Mouse (Mus musculus): Measurements from ENCODE around the gene Mrpl24.

The Mrpl24 gene

DNA sequence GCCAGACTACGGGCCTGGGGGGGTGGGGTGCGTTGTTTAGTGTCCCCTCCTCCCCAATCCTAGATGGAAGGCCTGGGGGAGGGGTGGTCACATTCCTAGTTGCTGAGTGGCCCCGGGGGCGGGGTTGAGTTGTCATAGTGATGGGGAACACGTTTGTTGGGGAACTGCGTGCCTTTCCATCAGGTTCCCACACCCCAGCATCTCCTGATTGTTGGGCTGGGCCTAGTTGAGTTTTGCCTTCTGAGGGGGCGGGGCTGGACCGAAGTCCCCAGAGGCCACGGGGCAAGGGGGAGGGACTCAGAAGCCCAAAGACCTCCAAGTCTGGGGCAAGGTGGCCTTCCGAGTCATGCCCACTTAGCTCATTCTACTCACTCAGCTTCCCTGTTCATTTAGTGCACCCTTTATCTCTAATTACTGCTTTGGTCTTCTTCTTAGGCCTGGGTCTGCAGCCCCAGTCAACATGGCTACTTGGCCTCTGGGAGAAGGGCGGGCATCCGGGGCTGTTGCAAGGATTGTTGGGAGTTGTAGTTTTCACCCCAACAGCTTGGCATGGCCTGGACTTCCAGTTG, 8.6 kb upstream of the Mrpl24 start:
- peak; percentile 72 for DNase-seq (ENCODE audit: low spot score)

DNA sequence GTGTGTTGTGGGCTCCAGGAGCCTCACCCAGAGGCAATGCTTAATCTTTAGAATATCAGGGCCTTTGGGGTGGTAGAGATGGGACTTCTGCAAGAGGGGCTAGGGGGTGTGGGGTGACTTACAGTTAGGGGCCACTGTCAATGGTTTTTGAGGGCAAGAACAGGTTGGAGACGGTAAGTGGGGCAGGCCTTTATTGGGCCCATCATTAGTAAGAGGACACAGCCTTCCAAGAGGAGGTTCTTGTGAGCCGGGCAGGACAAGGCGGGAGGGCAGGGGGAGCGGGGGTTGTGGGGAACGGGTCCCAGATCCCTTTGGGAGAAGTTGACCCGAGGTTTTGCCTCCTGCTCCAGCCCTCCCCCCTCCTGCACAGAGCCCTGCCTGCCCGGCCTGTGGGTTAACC, 5.8 kb upstream of the Mrpl24 start:
- no peak for DNase-seq (ENCODE audit: low spot score)

DNA sequence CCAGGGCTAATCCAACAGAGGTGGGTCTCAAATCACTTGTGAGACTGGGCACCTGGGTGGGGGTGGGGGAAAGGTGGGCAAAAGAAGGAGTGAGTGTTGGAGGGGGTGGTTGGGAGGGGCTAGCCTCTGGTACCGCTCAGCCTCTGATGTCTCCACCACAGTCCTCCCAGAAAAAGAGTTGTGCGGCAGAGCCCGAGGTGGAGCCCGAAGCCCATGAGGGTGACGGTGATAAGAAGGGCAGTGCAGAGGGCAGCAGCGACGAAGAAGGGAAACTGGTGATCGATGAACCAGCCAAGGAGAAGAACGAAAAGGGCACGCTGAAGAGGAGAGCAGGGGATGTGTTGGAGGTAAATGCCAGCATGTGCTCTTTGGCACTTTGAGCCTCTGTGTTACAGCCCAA, 5.4 kb upstream of the Mrpl24 start:
- DNase-seq (ENCODE audit: low spot score) = no peak

DNA sequence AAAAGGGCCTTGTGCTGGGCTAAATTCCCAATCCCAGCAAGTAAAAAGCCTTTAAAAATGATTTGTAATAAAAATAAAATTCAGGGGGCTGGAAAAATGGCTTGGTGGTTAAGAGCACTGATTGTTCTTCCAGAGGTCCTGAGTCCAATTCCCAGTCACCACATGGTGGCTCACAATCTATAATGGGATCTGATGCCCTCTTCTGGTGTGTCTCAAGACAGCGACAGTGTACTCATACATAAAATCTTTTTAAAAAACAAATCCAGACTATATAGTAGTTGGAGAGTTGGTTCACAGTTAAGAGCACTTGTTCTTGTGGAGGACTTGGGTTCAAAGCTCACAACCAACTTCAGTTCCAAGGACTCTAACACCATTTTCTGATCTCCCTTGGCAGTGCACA, 2.3 kb upstream of the Mrpl24 start:
- DNase-seq (ENCODE audit: low spot score) = no peak

DNA sequence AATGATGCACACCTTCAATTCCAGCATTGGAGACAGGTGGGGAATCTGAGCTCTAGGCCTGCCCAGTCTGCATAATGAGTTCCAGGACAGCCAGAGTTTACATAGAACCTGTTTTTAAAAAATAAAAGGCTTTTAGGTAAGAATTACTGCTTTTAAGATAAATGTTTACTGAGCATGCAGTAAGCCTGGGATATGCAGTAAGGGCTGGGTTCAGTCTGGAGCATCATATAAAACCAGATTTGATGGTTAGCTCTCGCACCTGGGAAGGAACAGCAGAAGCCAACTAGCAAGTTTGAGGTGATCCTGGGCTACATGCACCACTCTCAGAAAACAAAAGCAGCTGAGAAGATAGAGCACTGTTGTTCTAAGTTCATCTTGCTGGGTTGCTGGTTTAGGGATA, 755 bp upstream of the Mrpl24 start:
- DNase-seq (ENCODE audit: low spot score) = no peak

DNA sequence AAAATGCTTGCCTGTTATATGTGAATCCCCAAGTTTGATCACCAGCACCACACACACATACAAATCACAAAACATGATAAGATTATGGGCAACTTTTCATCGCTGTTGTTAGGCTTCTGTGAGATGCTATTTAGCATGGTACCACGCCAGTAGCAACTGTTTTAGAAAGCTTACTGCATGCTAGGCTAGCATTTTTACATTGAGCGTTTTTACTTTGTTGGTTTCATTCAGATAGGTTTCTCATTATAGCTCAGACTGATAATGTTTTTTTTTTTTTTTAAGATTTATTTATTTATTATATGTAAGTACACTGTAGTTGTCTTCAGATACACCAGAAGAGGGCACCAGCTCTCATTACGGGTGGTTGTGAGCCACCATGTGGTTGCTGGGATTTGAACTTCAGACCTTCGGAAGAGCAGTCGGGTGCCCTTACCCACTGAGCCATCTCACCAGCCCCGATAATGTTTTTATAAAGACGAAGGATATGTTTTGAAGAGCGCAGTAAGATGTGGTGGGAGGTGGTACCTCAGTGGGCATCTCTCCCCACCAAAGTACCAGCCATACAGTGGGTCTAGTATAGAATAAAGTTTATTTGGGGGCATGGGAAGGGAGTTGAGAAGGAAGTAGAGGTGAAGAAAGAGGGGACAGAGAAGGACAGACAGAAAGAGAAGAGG, 1.1 kb downstream of the Mrpl24 start:
- DNase-seq (ENCODE audit: low spot score) = no peak

DNA sequence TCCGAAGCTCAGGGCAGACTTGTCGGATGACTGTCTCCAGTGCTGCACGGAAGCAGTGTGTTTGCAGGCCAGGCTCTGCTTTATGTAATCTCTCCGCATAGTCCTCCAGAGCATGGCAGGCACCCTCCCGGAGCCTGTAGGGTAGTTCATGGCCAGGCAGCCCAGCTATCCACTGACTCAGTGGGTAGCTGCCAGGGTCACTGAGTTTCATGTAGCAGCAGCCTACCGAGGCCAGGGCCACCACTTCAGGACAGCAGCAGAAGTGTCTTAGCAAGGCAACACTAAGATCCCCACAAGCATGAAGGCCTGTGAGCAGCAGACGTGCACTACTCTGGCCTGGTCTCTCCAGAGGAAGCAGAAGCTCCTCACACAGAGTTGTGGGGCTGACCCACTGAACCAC, 5.7 kb downstream of the Mrpl24 start:
- no peak for DNase-seq (ENCODE audit: low spot score)

DNA sequence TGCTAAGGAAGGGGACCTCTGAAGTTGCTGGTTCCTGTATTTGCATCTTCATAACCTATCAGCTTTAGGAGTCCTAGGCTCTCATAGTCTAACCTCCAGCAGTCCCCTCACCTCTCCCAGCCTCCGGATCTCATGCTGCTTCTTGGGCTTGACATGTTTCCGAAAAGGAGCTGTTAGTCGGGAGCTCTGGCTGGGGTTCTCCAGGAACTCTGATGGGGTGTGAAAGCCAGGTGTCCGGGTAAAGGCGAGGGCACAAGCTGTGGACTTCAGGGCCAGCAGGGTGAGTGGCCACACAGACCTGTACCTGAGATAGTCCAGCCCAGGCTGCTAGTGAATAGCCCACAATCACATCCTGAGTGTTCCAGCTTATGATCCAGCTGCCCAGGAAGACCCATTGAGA, 8.1 kb downstream of the Mrpl24 start:
- DNase-seq (ENCODE audit: low spot score) = no peak

DNA sequence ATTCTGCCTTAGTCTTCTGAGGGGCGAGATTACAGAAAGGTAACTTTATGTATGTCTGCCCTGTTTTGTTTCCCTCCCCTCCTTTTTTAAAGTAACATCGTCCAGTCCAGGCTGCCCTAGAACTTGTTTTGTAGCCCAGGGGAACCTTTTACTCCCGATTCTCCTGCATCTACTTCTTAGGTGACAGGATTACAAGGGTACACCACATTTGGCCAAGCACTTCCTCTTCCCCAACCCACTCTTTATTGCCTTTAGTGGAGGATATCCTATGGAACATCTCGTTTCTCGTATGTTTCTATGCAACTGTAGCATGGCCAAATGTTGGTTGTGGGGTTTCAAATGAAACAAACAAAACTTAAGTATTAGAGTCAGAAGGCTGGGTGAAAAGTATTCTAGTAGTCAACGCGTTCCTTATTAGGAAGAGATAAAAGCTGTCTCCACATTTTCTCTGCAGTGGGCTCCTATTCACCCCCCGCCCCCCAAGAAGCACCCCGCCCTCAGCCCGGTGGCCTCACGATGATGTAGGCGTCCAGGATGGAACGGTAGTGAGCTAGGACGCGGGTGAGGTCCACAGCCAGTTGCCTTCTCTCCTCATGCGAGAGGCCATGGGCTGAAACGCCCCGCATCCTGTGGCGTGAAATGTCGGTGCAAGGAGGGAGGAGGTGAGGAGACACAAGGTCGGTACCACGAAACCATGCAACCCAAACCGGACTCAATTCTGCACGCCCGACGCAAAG, 10.2 kb downstream of the Mrpl24 start:
- DNase-seq (ENCODE audit: low spot score) = no peak

DNA sequence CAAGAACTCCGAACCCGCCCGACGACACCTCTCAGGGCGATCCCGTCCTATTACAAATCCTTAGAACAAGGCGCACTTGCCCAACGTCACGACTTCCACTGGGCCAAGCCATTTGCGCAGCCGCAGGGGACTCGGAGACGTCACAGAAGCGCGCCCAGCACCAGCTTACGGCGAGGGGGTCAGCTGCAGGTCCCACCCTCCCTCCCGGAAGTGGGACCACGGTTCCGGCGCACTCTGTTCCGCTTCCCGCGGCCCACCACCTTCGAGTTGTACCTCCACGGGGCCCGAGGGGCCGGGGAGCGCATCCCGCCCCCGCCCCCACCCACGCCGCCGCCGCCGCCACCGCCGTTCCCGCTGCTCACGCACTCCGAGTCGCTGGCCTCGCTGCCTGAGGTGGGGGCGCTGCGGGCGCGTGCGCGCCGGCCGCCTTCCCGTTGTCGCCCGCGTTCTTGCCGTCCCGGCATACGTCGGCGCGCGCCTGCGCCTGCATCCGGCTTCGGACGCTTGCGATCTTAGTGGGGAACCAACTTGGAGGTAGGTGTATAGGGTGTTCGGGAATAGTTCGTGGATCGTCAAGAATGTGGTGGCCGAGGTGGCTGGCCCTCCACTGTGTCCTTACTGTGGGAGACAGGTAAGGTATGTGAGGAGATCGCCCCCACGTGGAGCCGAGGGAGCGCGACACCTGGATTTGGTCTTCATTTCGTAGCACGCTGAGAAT, 10.9 kb downstream of the Mrpl24 start, which contains the start of the genes Isg20l2 and Rrnad1:
TSS of gene Isg20l2 (plus strand) at position 237 of the 718 bp plus-strand sequence.
TSS of gene Rrnad1 (minus strand) at position 640 of the 718 bp plus-strand sequence.
- peak; percentile 97 for DNase-seq (ENCODE audit: low spot score)

DNA sequence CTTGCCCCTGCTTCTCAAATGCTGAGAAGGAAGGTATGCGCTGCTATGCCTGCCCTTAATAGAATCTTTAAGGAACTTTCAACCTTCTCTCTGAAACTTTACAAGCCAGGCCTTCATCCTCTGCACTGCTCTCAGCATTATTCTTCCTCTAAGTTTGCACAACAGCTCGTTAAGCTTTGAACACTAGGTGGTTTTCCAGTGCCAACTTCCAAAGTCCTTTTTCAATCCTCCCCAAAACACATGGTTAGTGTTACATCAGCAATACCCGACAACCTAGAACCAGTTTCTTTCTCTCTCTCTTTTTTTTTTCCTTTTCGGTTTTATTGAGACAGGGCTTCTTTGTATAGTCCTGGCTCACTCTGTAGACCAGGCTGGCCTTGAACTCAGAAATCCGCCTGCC, 14.7 kb downstream of the Mrpl24 start:
- no peak for DNase-seq (ENCODE audit: low spot score)

DNA sequence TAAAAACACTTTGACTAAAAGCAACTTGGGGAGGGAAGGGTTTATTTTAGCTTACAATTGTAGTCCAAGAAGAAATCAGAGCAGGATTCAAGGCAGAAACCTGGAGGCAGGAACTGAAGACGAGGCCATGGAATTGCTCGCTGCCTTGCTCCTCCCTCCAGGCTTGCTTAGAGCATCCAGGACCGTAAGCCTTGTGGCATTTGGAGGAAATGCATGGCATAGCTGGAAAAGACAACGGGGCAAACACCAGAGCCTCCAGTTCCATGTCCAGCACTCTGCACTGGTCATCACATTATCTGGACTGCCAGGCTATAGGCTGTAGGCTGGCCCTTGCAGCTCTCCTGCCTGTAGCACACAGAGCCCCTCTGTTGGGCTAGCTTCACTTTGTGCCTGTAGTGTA, 15.2 kb downstream of the Mrpl24 start:
- no peak for DNase-seq (ENCODE audit: low spot score)

DNA sequence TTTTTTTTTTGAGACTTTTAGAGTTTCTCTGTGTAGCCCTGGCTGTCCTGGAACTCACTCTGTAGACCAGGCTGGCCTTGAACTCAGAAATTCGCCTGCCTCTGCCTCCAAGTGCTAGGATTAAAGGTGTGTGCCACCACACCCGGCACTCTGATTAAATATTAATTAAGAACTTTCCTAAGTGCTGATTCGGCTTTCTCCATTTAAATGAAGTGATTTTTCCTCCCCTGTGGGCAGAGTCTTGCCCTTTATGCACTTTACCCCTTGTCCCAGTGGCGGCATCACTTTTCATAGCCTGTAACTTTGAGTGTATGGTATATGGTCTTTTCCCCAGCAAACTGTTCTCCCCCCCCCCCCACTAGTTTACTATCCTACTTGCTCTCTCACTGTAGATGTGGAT, 15.9 kb downstream of the Mrpl24 start:
- DNase-seq (ENCODE audit: low spot score) = no peak

DNA sequence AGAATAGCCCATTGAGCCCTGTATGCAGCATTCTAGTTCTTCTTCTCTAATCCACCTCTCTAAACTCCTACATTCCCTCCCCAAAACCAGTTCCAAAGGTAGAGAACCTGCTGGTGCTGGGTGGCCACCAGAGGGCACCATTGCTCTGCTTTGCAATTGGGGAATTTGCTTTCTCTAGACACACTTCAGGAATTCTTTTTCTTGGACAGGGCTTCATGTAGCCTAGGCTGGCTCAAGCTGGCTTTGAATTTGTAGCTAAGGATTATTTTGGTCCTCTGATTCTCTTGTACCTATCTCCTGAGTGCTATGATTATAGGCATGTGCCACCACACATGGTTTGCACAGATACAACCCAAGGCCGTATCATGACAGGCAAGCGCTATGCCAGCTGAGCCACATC, 16.5 kb downstream of the Mrpl24 start:
- DNase-seq (ENCODE audit: low spot score) = peak; percentile 77

DNA sequence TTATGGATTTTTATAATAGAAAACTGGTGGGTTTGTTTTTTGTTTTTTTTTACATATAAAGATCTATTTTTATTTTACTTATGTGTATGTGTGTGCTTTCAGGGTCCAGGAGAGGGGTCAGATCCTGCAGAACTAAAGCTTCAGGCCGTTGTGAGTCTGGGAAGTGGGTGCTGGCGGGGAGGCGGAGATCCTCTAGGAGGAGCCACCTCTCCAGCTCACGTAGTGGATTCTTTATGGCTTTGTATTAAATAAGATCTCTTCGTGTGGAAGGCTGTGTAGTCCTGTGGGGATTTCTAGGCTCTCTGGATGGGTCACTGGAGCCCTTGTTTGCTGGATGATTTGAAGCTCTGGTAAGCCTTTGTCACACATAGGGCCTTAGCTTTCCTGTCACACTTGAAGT, 21.3 kb downstream of the Mrpl24 start:
- DNase-seq (ENCODE audit: low spot score) = no peak

DNA sequence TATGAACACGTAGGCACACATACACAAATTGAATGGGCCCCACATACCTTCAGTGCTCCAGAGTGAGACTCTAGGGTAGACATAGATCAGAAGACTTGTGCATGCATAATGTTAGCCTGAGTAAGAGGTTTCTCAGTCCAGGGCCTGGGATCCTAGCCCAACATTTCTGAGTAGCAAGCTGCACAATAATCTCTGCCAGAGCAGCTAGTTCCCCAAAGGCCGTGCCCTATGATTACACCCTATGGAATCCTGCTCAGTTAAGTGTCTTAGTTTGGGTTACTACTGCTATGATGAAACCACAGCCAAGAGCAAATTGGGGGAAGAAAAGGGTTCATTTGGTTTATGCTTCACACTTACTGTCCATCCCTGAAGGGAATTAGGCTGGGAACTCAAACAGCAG, 23.2 kb downstream of the Mrpl24 start:
- DNase-seq (ENCODE audit: low spot score) = no peak

DNA sequence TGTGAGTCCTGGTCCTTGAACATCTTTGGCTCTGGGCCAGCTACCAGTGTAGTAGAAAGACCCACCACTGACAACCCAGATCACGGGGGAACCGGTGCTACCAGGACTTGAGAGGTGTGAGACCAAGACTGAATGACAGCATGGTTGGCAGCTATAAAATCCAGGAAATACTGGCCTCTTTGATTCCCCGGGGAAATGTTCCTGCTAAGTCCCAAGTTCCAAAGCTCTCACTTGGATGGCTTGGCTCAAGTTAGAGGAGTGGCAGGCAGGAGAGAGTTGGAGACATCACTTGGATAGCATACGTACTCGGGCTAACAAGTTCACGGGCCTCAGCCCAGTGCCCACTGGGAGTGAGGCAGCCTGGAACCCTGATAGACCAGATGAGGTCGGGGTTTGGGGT, 24.3 kb downstream of the Mrpl24 start:
- DNase-seq (ENCODE audit: low spot score) = no peak

DNA sequence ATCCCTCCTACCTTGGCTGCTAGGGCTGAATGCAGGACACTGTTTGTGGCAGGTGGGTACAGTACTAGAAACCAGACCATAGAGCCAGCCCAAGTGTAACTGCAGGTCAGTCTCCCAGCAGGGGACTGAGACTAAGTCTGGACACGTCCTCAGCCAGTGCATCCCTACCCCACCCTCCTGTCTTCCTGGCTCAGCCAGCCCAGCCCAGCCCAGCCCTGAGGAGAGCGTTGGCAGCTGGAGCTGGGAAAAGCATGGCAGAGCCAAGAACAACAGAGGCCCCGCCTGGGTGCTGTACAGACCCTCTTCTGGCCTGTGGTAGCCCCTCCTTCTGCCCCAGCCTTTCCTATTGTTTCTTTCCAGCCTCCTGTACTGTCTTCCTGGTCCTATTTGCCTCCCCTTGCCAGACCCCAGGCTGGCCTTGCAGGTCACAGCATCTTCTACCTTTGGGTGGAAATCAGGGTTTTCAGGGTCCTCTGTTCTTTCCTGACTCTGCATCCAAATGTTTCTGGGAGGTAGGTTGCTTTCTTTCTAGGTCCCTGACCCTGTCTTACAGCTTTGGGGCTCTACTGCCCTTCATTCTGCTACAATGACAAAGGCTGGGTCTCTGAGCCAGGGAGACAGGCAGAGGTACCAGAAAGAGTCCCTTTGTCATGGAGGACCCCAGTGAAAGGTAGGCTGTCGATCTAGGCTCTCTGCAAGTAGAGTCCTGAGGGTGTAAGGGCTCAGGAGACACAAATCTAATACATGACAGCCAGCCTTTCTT, 25.7 kb downstream of the Mrpl24 start:
- no peak for DNase-seq (ENCODE audit: low spot score)

DNA sequence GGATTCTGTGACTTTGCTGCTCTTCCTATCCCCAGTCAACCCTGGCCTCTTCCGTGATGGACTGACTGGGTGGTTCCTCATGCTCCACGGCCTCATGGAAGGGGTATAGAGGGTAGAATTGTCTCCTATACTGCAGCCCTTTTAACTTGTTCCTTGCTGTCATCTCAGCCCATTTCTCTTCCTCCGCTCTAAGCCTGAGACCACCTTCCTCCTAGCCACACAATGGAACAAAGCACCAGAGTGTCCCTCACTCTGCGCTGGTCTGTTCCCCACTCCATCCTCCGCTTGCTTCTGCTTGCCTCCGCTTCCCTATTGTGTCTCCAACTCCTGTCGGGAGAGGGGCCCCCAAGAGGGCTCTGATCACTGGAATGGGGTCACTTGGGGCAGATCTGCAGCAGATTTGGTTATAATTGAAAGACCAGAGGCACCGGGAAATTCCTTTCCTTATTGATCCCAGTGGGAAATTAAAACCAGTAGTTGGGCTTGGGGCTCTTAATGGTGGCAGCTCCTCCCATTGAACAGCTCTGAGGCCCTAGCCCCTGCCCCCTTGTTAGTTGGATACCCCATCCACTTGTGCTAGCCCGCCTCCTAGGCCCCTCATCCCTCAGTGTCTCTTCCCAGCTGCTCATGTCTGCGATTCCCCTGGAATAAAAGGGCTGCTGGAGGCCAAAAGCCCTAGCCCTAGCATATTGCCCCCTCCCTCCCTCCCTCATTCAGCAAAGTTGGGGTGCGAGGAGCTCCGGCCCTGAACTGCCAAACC, 26.7 kb downstream of the Mrpl24 start:
- DNase-seq (ENCODE audit: low spot score) = no peak

DNA sequence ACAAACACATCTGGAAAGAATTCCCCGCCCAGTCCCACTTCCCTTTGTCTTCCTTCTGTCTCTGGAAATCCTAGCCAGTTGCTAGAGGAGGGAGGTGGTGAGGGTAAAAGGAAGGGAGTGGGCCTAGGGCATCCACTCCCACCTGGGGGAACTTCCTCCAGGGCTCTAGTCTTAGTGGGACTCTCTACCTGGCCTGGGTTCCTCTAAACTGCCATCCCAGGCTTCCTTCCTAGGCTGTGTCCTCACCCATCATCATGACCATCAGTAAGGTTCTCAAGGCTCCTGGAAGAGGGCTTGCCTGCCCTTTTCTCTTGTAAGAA, 27.2 kb downstream of the Mrpl24 start:
- no peak for DNase-seq (ENCODE audit: low spot score)

DNA sequence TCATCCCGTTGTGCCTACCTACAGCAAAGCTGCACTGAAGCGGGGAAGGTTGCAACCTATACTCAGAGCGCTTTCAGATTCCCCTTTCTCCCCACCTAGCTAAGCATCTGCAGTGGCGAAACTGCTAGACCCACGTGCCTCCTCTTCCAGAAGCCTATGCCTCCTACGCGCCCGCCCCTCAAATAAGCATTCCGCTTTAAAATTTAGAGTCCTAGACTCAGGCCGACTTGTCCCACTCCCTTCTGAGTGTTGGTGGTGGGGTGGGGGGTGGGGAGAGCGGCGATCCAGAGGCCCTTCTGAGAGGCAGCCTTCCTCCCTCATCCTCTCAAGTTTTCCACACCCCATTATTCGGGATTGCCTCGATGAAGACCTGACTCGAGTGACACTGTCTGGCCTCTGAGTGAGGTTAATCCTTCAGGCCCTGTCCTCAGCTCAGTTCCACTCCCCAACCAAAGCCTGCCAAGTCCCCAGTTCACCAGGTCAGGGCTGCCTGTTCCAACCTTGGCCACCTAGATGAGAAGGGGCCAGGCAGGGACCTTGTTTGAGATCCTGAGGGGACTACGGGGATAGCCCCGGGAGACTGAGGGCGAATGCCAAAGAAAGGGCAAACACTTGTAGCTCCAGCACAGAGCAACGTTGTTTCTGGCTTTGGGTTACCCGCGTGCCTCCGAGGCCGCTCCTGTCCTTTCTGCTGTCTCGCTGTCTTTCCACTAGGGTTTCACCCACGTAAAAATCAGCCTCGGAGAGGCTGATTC, 27.9 kb downstream of the Mrpl24 start:
- no peak for DNase-seq (ENCODE audit: low spot score)

Data from ovary, postnatal 14 days (tissue).